In genomic region chr5:141074457-141074856, GRCm38 (mm10) we compare ENCODE assay signal across 19 mouse cellular contexts.
A peak's percentile ranks its signal among the peaks of the same experiment; 100 is the strongest.
DNase-seq lines count a peak whose midpoint lies in the region; TF ChIP-seq lines count a peak whose summit lies in the region.
"Had no signal": no experiment of that assay in that cellular context is flagged by ENCODE, and none has a peak within 500 bp of the region (broad histone marks: within the 10 kb centered on the region; RNA-seq: fewer than 3 reads in every experiment).

No protein-coding gene starts in this region.

- TF ChIP-seq CTCF in heart, adult 2 months (IDR thresholded peaks at IDR 0.05), result no peak

- DNase-seq in layer of hippocampus, adult 11-12 months (ENCODE audit: low spot score), result peak; percentile 53
- no peak for DNase-seq in layer of hippocampus, postnatal 25 days (ENCODE audit: extremely low spot score in 1 of 2, low spot score in 1 of 2)
- DNase-seq in layer of hippocampus, adult 8-10 months (ENCODE audit: low spot score in 2 of 2), result peak; percentile 37 to 38
- DNase-seq in layer of hippocampus, postnatal 14 days (ENCODE audit: low spot score in 2 of 2), result peak; percentile 36 to 76
- no peak for DNase-seq in kidney, postnatal 25 days
- no peak for DNase-seq in testis, postnatal 14 days (ENCODE audit: low spot score)
- DNase-seq in heart, adult 2 months, result no peak
- DNase-seq: adrenal gland, postnatal 10 days; adrenal gland, postnatal 36 days; cerebellum, adult 11-12 months; cerebellum, adult 9-10 months; cerebellum, postnatal 14 days; gastrocnemius, postnatal 25 days; heart, adult 18-20 months had no signal

- 86% methylated on average over 3 of the region's 3 CpGs for WGBS in heart, adult 2 months

- no peak for TF ChIP-seq POLR2A in heart, adult 2 months (IDR thresholded peaks at IDR 0.05; ENCODE audit: insufficient read depth, low read depth, low read length)

- no peak overlapping the region for H3K4me3 ChIP-seq in heart, adult 2 months
- H3K4me3 ChIP-seq: forebrain, embryonic 10.5 days; forebrain, embryonic 13.5 days; heart, embryonic 10.5 days; heart, embryonic 13.5 days; hindbrain, embryonic 12.5 days had no signal

- H3K9ac ChIP-seq in heart, adult 2 months (ENCODE audit: low read depth, low read length), result no peak overlapping the region
- H3K9ac ChIP-seq: forebrain, embryonic 13.5 days; heart, embryonic 13.5 days; hindbrain, embryonic 12.5 days had no signal

- no peak overlapping the region for H3K27ac ChIP-seq in heart, adult 2 months
- H3K27ac ChIP-seq: forebrain, embryonic 10.5 days; forebrain, embryonic 13.5 days; heart, embryonic 10.5 days; heart, embryonic 13.5 days; hindbrain, embryonic 12.5 days had no signal

- TF ChIP-seq EP300 in heart, adult 2 months (IDR thresholded peaks at IDR 0.05; ENCODE audit: insufficient read depth, low read depth, low read length), result no peak

- no peaks in the 10 kb centered on the region for H3K36me3 ChIP-seq in heart, adult 2 months (ENCODE audit: control insufficient read depth, insufficient read depth, low read length)
- H3K36me3 ChIP-seq: forebrain, embryonic 10.5 days; heart, embryonic 10.5 days; heart, embryonic 13.5 days; hindbrain, embryonic 12.5 days had no signal

- H3K27me3 ChIP-seq in heart, adult 2 months (ENCODE audit: control insufficient read depth, insufficient read depth, low read length), result no peaks in the 10 kb centered on the region
- H3K27me3 ChIP-seq: forebrain, embryonic 13.5 days; heart, embryonic 13.5 days; hindbrain, embryonic 12.5 days had no signal

- intact Hi-C loops in heart, adult 2 months (cut with DNase I), result loop anchor here (10.0 kb wide), 1 partner anchor 200 kb away; no protein-coding TSS in a partner anchor

- no peaks in the 10 kb centered on the region for H3K79me2 ChIP-seq in heart, adult 2 months (replicated peaks; ENCODE audit: control insufficient read depth, insufficient read depth, low read length)

- no peaks in the 10 kb centered on the region for H3K4me1 ChIP-seq in heart, adult 2 months (ENCODE audit: control insufficient read depth, insufficient read depth, low read length)
- H3K4me1 ChIP-seq: forebrain, embryonic 10.5 days; forebrain, embryonic 13.5 days had no signal

Comparison
In these comparisons a context has a peak if more than half of its experiments do, and no peak if none do; other contexts are left out.
1. DNase-seq: peak in layer of hippocampus, adult 11-12 months (single experiment), layer of hippocampus, adult 8-10 months (2 of 2) and layer of hippocampus, postnatal 14 days (2 of 2); none in layer of hippocampus, postnatal 25 days (0 of 2), kidney, postnatal 25 days (0 of 2), testis, postnatal 14 days (single experiment) and heart, adult 2 months (0 of 2).